Mouse (Mus musculus) lung, embryonic 15.5 days (tissue): ENCODE results near the gene Dusp7. TPM values are rescaled to one million over a fixed set of nuclear protein-coding genes. Genes with fewer than 3 reads are reported as not detected.

Experiments used
- ATAC-seq: fragments of 200-750 bp; cut with Nextera tagmentation; 2 replicates; pipeline ENCODE4 v1.8.0; 2017; ENCODE audit warnings: moderate number of reproducible peaks, borderline replicate concordance; ENCODE audit not compliant: low FRiP score, low TSS enrichment; ENCODE audit errors: extremely low read depth
- H3K27ac ChIP-seq: fragments of 300-500 bp; sonication (generic); 2 replicates; pipeline ENCODE4 v1.5.1; 2015; ENCODE audit warnings: moderate library complexity, mild to moderate bottlenecking, inconsistent platforms
- H3K27me3 ChIP-seq: fragments of 300-500 bp; sonication (generic); 2 replicates; pipeline ENCODE4 v1.6.1; 2015; ENCODE audit warnings: inconsistent platforms
- H3K36me3 ChIP-seq: fragments of 300-500 bp; sonication (generic); 2 replicates; pipeline ENCODE4 v1.6.1; 2015; ENCODE audit warnings: inconsistent platforms
- H3K4me1 ChIP-seq: fragments of 300-500 bp; sonication (generic); 2 replicates; pipeline ENCODE4 v1.6.1; 2015; ENCODE audit warnings: inconsistent platforms
- H3K4me2 ChIP-seq: fragments of 300-500 bp; sonication (generic); 2 replicates; pipeline ENCODE4 v1.6.1; 2015; ENCODE audit warnings: inconsistent platforms, mild to moderate bottlenecking, moderate library complexity
- H3K4me3 ChIP-seq: fragments of 300-500 bp; sonication (generic); 2 replicates; pipeline ENCODE4 v1.5.1; 2015; ENCODE audit warnings: mild to moderate bottlenecking, inconsistent platforms
- H3K9ac ChIP-seq: fragments of 300-500 bp; sonication (generic); 2 replicates; pipeline ENCODE4 v1.6.1; 2015; ENCODE audit warnings: inconsistent platforms
- H3K9me3 ChIP-seq: fragments of 300-500 bp; sonication (generic); 2 replicates; pipeline ENCODE4 v1.6.1; 2016; ENCODE audit warnings: inconsistent platforms
- WGBS: fragments of 180-500 bp; shearing (Covaris S2); methylation state at CpG from one replicate; pipeline ENCODE4 v1.1.7; 2015; 5-methylcytosine and 5-hydroxymethylcytosine counted together
- polyA plus RNA-seq: library from polyadenylated mRNA; unstranded; fragments of >200 nt; fragmentation: Nextera tagmentation; extraction: Ambion mirVana; gene quantifications from 2 replicates; pipeline ENCODE4 v1.2.1, GENCODE M21; 2015

Dusp7 gene
- polyA plus RNA-seq, 1 experiment from 2014 or later, result 16.5 TPM

DNA sequence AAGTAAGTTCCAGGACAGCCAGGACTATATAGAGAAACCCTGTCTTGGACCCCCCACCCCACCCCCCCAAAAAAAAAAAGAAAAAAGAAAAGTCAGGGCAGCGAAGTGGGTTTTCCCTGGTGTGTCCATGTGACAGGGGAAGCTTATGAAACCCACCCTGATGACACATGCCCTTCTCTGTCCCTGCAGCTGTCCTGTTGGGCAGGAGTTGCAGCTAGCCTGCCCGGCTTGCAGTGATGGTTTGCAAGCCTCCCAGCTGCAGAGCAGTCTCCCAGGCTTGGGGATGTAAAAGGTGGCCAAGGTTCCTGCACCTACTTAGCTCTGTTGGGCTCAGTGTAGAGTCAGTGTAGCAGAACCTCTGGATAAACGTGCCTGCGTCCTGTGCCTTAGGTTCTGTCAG, 28.7 kb upstream of the Dusp7 start:
- no peak for ATAC-seq
- H3K4me1 ChIP-seq, result peaks cover 51% of the 10 kb centered on the region
- no peak overlapping the region for H3K9ac ChIP-seq
- H3K4me2 ChIP-seq, result no peak overlapping the region
- H3K36me3 ChIP-seq, result no peaks in the 10 kb centered on the region
- no peaks in the 10 kb centered on the region for H3K9me3 ChIP-seq
- WGBS, result 84% methylated on average over 4 of the region's 4 CpGs
- no peaks in the 10 kb centered on the region for H3K27me3 ChIP-seq
- no peak overlapping the region for H3K4me3 ChIP-seq
- no peak overlapping the region for H3K27ac ChIP-seq

GRCm38 (mm10) chr9:106340501-106341312, 27.7 kb upstream of the Dusp7 start:
- no peaks in the 10 kb centered on the region for H3K36me3 ChIP-seq
- no peaks in the 10 kb centered on the region for H3K9me3 ChIP-seq
- no peak for ATAC-seq
- H3K9ac ChIP-seq, result no peak overlapping the region
- H3K4me1 ChIP-seq, result peaks cover 60% of the 10 kb centered on the region
- H3K27me3 ChIP-seq, result no peaks in the 10 kb centered on the region
- WGBS, result 35% methylated on average over 13 of the region's 13 CpGs
- no peak overlapping the region for H3K4me2 ChIP-seq
- no peak overlapping the region for H3K27ac ChIP-seq
- no peak overlapping the region for H3K4me3 ChIP-seq

- Histone ChIP-seq H3K9me3 (no peaks in the 10 kb centered on the region), H3K4me2 (no peak overlapping the region), H3K9ac (no peak overlapping the region), H3K27ac (no peak overlapping the region), H3K36me3 (no peaks in the 10 kb centered on the region), H3K4me3 (no peak overlapping the region), H3K4me1 (peaks cover 60% of the 10 kb centered on the region), H3K27me3 (no peaks in the 10 kb centered on the region)
- WGBS, result 54% methylated on average over 3 of the region's 3 CpGs
- no peak for ATAC-seq
Measured at GRCm38 (mm10) chr9:106341313-106341686, 27.1 kb upstream of the Dusp7 start.

DNA sequence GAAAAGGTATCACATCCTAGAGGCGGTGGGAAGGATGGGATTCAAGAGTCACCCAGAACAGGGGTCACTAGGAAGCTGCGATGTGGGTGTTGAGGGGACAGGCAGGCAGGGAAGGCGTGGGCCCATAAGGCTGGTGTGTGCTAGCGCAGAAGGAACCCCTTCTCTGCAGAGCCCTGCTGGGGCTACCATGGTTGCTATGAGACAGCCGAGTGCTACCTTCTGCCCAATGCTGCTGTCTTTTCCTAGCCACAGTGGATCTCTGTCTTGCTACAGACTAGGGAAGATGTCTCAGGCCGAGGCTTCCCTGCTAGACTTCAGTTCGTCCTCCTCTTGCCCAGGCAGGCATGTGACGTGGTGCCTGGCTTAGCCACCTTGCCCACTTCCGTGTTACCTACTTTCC, 25.9 kb upstream of the Dusp7 start:
- no peak overlapping the region for H3K4me3 ChIP-seq
- no peak overlapping the region for H3K9ac ChIP-seq
- H3K4me1 ChIP-seq, result peaks cover 50% of the 10 kb centered on the region
- no peaks in the 10 kb centered on the region for H3K27me3 ChIP-seq
- no peaks in the 10 kb centered on the region for H3K9me3 ChIP-seq
- ATAC-seq, result no peak
- H3K4me2 ChIP-seq, result no peak overlapping the region
- no peak overlapping the region for H3K27ac ChIP-seq
- WGBS, result 89% methylated on average over 9 of the region's 9 CpGs
- no peaks in the 10 kb centered on the region for H3K36me3 ChIP-seq

GRCm38 (mm10) chr9:106345167-106345566, 23.3 kb upstream of the Dusp7 start:
- 49% methylated on average over 6 of the region's 6 CpGs for WGBS
- Histone ChIP-seq H3K27me3 (no peaks in the 10 kb centered on the region), H3K4me2 (no peak overlapping the region), H3K4me1 (peaks cover 32% of the 10 kb centered on the region), H3K9ac (no peak overlapping the region), H3K4me3 (no peak overlapping the region), H3K36me3 (no peaks in the 10 kb centered on the region), H3K27ac (peak overlapping the region; percentile 26; the same call in 1 of the 2 replicates), H3K9me3 (no peaks in the 10 kb centered on the region)
- 0 out of 2 replicates have a peak, but pooled peaks have one; percentile 31 for ATAC-seq

DNA sequence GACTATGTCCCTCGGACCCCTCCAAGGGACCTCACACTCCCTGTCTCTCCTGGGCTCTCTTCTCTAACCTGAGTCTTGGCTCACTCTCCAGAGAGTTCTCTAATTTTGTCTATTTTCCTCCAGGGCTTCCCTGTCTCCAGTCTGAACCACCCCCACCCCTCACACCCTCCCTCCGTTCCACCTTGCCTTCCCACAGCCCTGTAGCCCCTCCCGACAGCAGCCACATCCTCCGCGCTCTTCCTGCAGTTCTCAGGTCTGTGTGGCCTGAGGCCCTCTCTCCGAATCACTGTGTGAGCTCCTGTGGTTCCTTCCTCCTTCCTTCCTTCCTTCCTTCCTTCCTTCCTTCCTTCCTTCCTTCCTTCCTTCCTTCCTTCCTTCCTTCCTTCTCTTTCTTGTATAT, 22.8 kb upstream of the Dusp7 start:
- Histone ChIP-seq H3K27me3 (no peaks in the 10 kb centered on the region), H3K9ac (no peak overlapping the region), H3K4me2 (no peak overlapping the region), H3K36me3 (no peaks in the 10 kb centered on the region), H3K4me3 (no peak overlapping the region), H3K9me3 (no peaks in the 10 kb centered on the region), H3K27ac (peak overlapping the region; percentile 26; the same call in 1 of the 2 replicates), H3K4me1 (peaks cover 30% of the 10 kb centered on the region)
- ATAC-seq, result no peak
- 57% methylated on average over 6 of the region's 6 CpGs for WGBS

DNA sequence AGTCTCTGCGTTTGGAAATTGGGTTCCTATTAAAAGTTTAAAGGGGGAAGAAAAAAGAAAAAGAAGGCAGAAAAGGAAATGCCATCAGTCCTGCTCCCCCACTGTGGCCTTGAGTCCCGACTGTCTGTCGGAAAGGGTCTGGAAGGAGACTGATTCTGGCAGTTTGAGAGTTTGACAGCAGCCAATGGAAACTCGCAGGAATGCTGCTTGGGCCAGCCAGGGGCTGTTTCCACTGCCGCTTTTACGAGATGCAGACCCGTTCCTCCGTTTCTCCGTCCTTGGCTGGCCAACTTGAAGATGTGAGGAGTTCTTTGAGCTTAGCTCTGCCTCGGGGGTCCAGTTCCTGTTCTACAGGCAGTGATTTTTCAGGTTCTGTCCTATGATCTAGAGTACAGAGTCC, 20.2 kb upstream of the Dusp7 start:
- H3K27ac ChIP-seq, result no peak overlapping the region

GRCm38 (mm10) chr9:106349075-106349474, 19.4 kb upstream of the Dusp7 start:
- ATAC-seq, result peak; percentile 25; the same call in 1 of the 2 replicates
- Histone ChIP-seq H3K36me3 (no peaks in the 10 kb centered on the region), H3K27me3 (no peaks in the 10 kb centered on the region), H3K4me2 (no peak overlapping the region), H3K9ac (no peak overlapping the region), H3K4me1 (peaks cover 25% of the 10 kb centered on the region), H3K27ac (no peak overlapping the region), H3K4me3 (no peak overlapping the region), H3K9me3 (no peaks in the 10 kb centered on the region)
- 28% methylated on average over 2 of the region's 2 CpGs for WGBS

More for the DNA sequence above, 20.2 kb upstream of the Dusp7 start:
- no peak for ATAC-seq
- Histone ChIP-seq H3K36me3 (no peaks in the 10 kb centered on the region), H3K9me3 (no peaks in the 10 kb centered on the region), H3K4me1 (peaks cover 19% of the 10 kb centered on the region), H3K4me2 (no peak overlapping the region), H3K9ac (no peak overlapping the region), H3K4me3 (no peak overlapping the region), H3K27me3 (no peaks in the 10 kb centered on the region)
- WGBS, result 68% methylated on average over 10 of the region's 10 CpGs

- no peak overlapping the region for H3K27ac ChIP-seq
- H3K9ac ChIP-seq, result no peak overlapping the region
- no peaks in the 10 kb centered on the region for H3K9me3 ChIP-seq
- H3K36me3 ChIP-seq, result no peaks in the 10 kb centered on the region
- ATAC-seq, result no peak
- H3K27me3 ChIP-seq, result no peaks in the 10 kb centered on the region
- no peak overlapping the region for H3K4me3 ChIP-seq
- H3K4me2 ChIP-seq, result no peak overlapping the region
- peaks cover 24% of the 10 kb centered on the region for H3K4me1 ChIP-seq
- WGBS, result 68% methylated on average over 6 of the region's 6 CpGs
Measured at GRCm38 (mm10) chr9:106351178-106351577, 17.3 kb upstream of the Dusp7 start.

DNA sequence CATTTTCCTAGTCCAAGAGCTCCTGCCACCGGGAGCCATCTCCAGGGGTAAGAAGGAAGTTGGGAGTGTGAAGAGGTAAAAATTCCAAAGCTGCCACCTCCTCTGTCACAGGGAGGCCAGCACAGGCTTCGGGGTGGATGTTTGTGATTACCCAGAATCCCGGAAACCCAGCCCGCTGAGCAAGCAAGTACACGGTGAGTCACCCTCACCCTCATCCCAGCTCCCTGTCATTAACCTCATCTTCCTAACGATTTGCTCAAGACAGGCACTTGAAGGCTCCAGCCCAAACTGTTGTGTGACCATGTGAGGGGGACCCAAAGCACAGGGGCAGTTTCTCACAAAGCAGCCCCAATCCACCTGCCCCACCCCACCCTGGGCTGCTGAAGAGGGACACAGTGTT, 14.7 kb upstream of the Dusp7 start:
- ATAC-seq, result no peak
- Histone ChIP-seq H3K9me3 (no peaks in the 10 kb centered on the region), H3K9ac (no peak overlapping the region), H3K4me1 (peaks cover 27% of the 10 kb centered on the region), H3K27ac (peak overlapping the region; percentile 8; the same call in 1 of the 2 replicates), H3K36me3 (no peaks in the 10 kb centered on the region), H3K4me3 (no peak overlapping the region), H3K4me2 (no peak overlapping the region), H3K27me3 (no peaks in the 10 kb centered on the region)
- WGBS, result 30% methylated on average over 6 of the region's 6 CpGs

DNA sequence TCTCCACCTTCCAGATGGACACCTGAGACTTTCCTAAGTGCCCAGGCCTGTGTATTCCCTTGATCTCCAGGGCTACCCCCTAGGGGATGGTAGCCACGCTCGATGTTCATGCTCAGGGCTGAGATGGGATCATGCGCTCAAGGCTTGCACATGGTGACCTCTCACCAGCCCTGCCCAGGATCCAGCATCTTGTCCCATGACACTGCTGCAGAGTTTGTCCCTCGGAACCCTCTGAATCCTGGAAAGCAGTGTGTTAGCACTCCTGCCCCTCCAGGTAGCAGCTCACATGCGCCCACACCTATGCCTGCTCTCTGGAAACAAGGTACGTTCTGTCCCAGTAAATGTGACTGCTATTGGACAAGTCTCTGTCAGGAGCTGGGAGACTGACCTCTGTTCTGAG, 13.6 kb upstream of the Dusp7 start:
- H3K9me3 ChIP-seq, result no peaks in the 10 kb centered on the region
- WGBS, result 81% methylated on average over 6 of the region's 6 CpGs
- no peak for ATAC-seq

GRCm38 (mm10) chr9:106355217-106355974, 13.0 kb upstream of the Dusp7 start:
- H3K9ac ChIP-seq, result no peak overlapping the region
- H3K4me2 ChIP-seq, result no peak overlapping the region
- no peaks in the 10 kb centered on the region for H3K36me3 ChIP-seq
- no peak overlapping the region for H3K27ac ChIP-seq
- H3K4me1 ChIP-seq, result peaks cover 27% of the 10 kb centered on the region
- no peaks in the 10 kb centered on the region for H3K27me3 ChIP-seq
- 72% methylated on average over 10 of the region's 10 CpGs for WGBS
- H3K9me3 ChIP-seq, result no peaks in the 10 kb centered on the region
- no peak overlapping the region for H3K4me3 ChIP-seq
- ATAC-seq, result no peak

More for the DNA sequence above, 13.6 kb upstream of the Dusp7 start:
- Histone ChIP-seq H3K4me1 (peaks cover 27% of the 10 kb centered on the region), H3K27ac (no peak overlapping the region), H3K9ac (no peak overlapping the region), H3K36me3 (no peaks in the 10 kb centered on the region), H3K4me3 (no peak overlapping the region), H3K4me2 (no peak overlapping the region), H3K27me3 (no peaks in the 10 kb centered on the region)
